Mouse (Mus musculus): ENCODE measurements around the gene Pid1.

DNA sequence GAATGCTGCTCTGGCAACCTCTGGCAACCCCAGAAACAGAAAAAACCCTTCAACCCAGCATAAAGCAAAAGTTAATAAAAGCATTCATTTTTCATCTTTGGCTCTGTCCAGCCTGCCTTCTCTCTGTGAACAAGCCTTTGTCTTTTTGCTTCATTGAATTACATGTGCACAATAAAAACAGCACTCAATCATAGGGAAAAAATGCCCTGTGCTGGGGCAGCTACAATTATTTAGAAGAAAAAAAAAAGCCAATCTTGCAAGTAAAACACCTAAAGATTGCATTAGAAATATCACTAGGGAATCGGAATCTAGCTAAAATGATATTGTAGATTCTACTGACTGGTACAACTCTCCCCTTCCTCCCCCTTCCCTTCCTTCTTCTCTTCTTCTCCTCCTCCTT, 307.7 kb downstream of the Pid1 start:
- TF ChIP-seq POLR2A (IDR thresholded peaks at IDR 0.05; ENCODE audit: low read depth, low read length) (no peak), CTCF (IDR thresholded peaks at IDR 0.05; ENCODE audit: extremely low read depth, insufficient read length, insufficient replicate concordance, low read depth, low read length) (no peak)

Data from small intestine, adult 2 months (tissue).